Mouse (Mus musculus) kidney, adult 2 months (tissue): ENCODE measurements around the gene Prss42.

Experiments used
- CTCF ChIP-seq: fragments of 200-500 bp; conservative IDR thresholded peaks from 2 replicates; pipeline ENCODE4 v1.5.1; 2011; ENCODE audit warnings: low read depth, mild to moderate bottlenecking, control low read depth, low read length, moderate library complexity, mixed read lengths; ENCODE audit not compliant: insufficient read depth, insufficient read length
- POLR2A ChIP-seq: fragments of 200-500 bp; IDR thresholded peaks from one replicate; pipeline ENCODE4 v1.6.1; 2011; ENCODE audit warnings: low read depth, low read length, control low read depth

DNA sequence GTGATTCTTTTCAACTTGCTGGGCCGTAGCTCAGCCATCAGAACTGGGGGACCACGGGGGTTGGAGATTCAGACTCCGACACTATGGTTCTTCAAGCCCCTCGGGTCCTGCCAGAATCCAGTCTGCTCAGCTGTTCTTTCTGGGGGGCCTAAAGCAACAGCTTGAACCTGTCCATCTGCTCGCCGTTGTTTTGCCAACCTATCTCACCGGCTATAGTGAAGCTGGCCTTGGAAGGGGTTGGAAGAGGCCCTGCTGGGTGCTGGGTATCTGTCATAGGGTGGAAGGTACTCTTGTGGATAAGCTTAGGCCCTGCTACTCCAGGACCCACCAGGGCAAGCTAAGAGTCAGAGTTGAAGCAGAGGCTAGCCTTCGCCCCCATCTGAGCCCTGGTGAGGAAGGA lies 37.1 kb upstream of the Prss42 start:
- TF ChIP-seq POLR2A (no peak), CTCF (no peak)
